Mouse (Mus musculus) stomach, embryonic 14.5 days (tissue): Measurements from ENCODE around the gene Large2. TPM values are rescaled to one million over a fixed set of nuclear protein-coding genes. Genes with fewer than 3 reads are reported as not detected.

Experiments
- ATAC-seq: fragments of 200-750 bp; cut with Nextera tagmentation; 2 replicates; pipeline ENCODE4 v1.8.0; 2017; ENCODE audit warnings: low read depth, moderate TSS enrichment; ENCODE audit not compliant: insufficient number of reproducible peaks, insufficient read depth, low FRiP score
- H3K27ac ChIP-seq: fragments of 300-500 bp; sonication (generic); 2 replicates; pipeline ENCODE4 v1.5.1; 2014; ENCODE audit warnings: mild to moderate bottlenecking, low read length, moderate library complexity, mixed read lengths
- H3K27me3 ChIP-seq: fragments of 300-500 bp; sonication (generic); 2 replicates; pipeline ENCODE4 v1.6.1; 2014; ENCODE audit warnings: low read length, control low read depth, mixed read lengths; ENCODE audit not compliant: control insufficient read depth, insufficient read depth
- H3K36me3 ChIP-seq: fragments of 300-500 bp; sonication (generic); 2 replicates; pipeline ENCODE4 v1.6.1; 2014; ENCODE audit warnings: mild to moderate bottlenecking, control low read depth, low read length, moderate library complexity, mixed read lengths; ENCODE audit not compliant: control insufficient read depth, insufficient read depth
- H3K4me1 ChIP-seq: fragments of 300-500 bp; sonication (generic); 2 replicates; pipeline ENCODE4 v1.6.1; 2014; ENCODE audit warnings: low read length, control low read depth, mixed read lengths; ENCODE audit not compliant: control insufficient read depth, insufficient read depth
- H3K4me2 ChIP-seq: fragments of 300-500 bp; sonication (generic); replicated peaks from 2 replicates; pipeline ENCODE4 v1.6.1; 2014; ENCODE audit warnings: low read depth, low read length, control low read depth
- H3K4me3 ChIP-seq: fragments of 300-500 bp; sonication (generic); 2 replicates; pipeline ENCODE4 v1.5.1; 2014; ENCODE audit warnings: low read depth, low read length, control low read depth
- H3K9ac ChIP-seq: fragments of 300-500 bp; sonication (generic); replicated peaks from 2 replicates; pipeline ENCODE4 v1.6.1; 2014; ENCODE audit warnings: low read depth, mild to moderate bottlenecking, control low read depth, low read length, moderate library complexity, mixed read lengths
- H3K9me3 ChIP-seq: fragments of 300-500 bp; sonication (generic); 2 replicates; pipeline ENCODE4 v1.6.1; 2016; ENCODE audit warnings: low read depth, low read length, control low read depth; ENCODE audit not compliant: control insufficient read depth
- WGBS: fragments of 180-500 bp; shearing (Covaris S2); extraction: QIAGEN DNeasy Blood & Tissue Kit; methylation state at CpG from one replicate; pipeline ENCODE4 v1.1.7; 2014; 5-methylcytosine and 5-hydroxymethylcytosine counted together
- polyA plus RNA-seq: library from polyadenylated mRNA; unstranded; fragments of >200 nt; fragmentation: Nextera tagmentation; extraction: Ambion mirVana; gene quantifications from 2 replicates; pipeline ENCODE4 v1.2.1, GENCODE M21; 2014

Large2 gene
- polyA plus RNA-seq, 1 experiment from 2014 or later: 14.8 TPM

- peaks cover 40% of the 10 kb centered on the region for H3K36me3 ChIP-seq
- peaks cover 8% of the 10 kb centered on the region; the same call in 1 of the 2 replicates for H3K4me1 ChIP-seq
- no peak for ATAC-seq
- H3K27me3 ChIP-seq: no peaks in the 10 kb centered on the region
- H3K4me2 ChIP-seq: no peak overlapping the region
- no peak overlapping the region for H3K4me3 ChIP-seq
- no peak overlapping the region for H3K9ac ChIP-seq
- no peaks in the 10 kb centered on the region for H3K9me3 ChIP-seq
- 78% methylated on average over 17 of the region's 17 CpGs for WGBS
- H3K27ac ChIP-seq: no peak overlapping the region
Observed at GRCm38 (mm10) chr2:92379783-92380494, 5.3 kb upstream of the Large2 start.

GRCm38 (mm10) chr2:92377320-92377719 is 2.7 kb upstream of the Large2 start:
- Histone ChIP-seq H3K4me1 (peaks cover 16% of the 10 kb centered on the region; the same call in 1 of the 2 replicates), H3K9me3 (no peaks in the 10 kb centered on the region), H3K9ac (no peak overlapping the region), H3K27ac (no peak overlapping the region), H3K4me3 (no peak overlapping the region), H3K4me2 (no peak overlapping the region), H3K36me3 (peaks cover 23% of the 10 kb centered on the region; the same call in 1 of the 2 replicates), H3K27me3 (no peaks in the 10 kb centered on the region)
- WGBS: 96% methylated on average over 7 of the region's 7 CpGs
- no peak for ATAC-seq

GRCm38 (mm10) chr2:92376300-92376699 is 1.6 kb upstream of the Large2 start:
- 76% methylated on average over 6 of the region's 6 CpGs for WGBS
- peak overlapping the region; percentile 75 for H3K4me3 ChIP-seq
- H3K36me3 ChIP-seq: peaks cover 18% of the 10 kb centered on the region; the same call in 1 of the 2 replicates
- H3K4me1 ChIP-seq: peaks cover 25% of the 10 kb centered on the region; the same call in 1 of the 2 replicates
- no peak overlapping the region for H3K27ac ChIP-seq
- no peaks in the 10 kb centered on the region for H3K27me3 ChIP-seq
- no peaks in the 10 kb centered on the region for H3K9me3 ChIP-seq
- H3K9ac ChIP-seq: peak overlapping the region; percentile 45; the same call in 1 of the 2 replicates
- ATAC-seq: no peak
- peak overlapping the region; percentile 84 for H3K4me2 ChIP-seq

GRCm38 (mm10) chr2:92375788-92376187 is 1.1 kb upstream of the Large2 start:
- Histone ChIP-seq H3K9me3 (no peaks in the 10 kb centered on the region), H3K27ac (no peak overlapping the region; the same call in 1 of the 2 replicates), H3K4me1 (peaks cover 30% of the 10 kb centered on the region), H3K4me2 (peak overlapping the region; percentile 84), H3K36me3 (peaks cover 18% of the 10 kb centered on the region; the same call in 1 of the 2 replicates), H3K4me3 (peak overlapping the region; percentile 75), H3K27me3 (no peaks in the 10 kb centered on the region), H3K9ac (peak overlapping the region; percentile 45)
- ATAC-seq: no peak
- WGBS: 12% methylated on average over 10 of the region's 10 CpGs

GRCm38 (mm10) chr2:92375099-92375623 is 492 bp upstream of the Large2 start:
- under 1% methylated on average over 29 of the region's 29 CpGs for WGBS
- Histone ChIP-seq H3K4me1 (peaks cover 31% of the 10 kb centered on the region), H3K27me3 (no peaks in the 10 kb centered on the region), H3K27ac (peak overlapping the region; percentile 86), H3K4me3 (peak overlapping the region; percentile 75), H3K36me3 (peaks cover 14% of the 10 kb centered on the region; the same call in 1 of the 2 replicates), H3K9me3 (no peaks in the 10 kb centered on the region), H3K9ac (peak overlapping the region; percentile 45), H3K4me2 (peak overlapping the region; percentile 84)
- ATAC-seq: peak; percentile 92

- Histone ChIP-seq H3K27me3 (no peaks in the 10 kb centered on the region), H3K4me2 (no peak overlapping the region), H3K4me3 (no peak overlapping the region), H3K27ac (peak overlapping the region; percentile 82), H3K36me3 (no peaks in the 10 kb centered on the region; the same call in 1 of the 2 replicates), H3K4me1 (peaks cover 31% of the 10 kb centered on the region), H3K9ac (no peak overlapping the region), H3K9me3 (no peaks in the 10 kb centered on the region)
- WGBS: 77% methylated on average over 11 of the region's 11 CpGs
- no peak for ATAC-seq
Observed at GRCm38 (mm10) chr2:92373437-92373813, 1.2 kb downstream of the Large2 start.

GRCm38 (mm10) chr2:92372767-92373436 is 1.8 kb downstream of the Large2 start:
- H3K27me3 ChIP-seq: no peaks in the 10 kb centered on the region
- H3K27ac ChIP-seq: peak overlapping the region; percentile 82
- peaks cover 31% of the 10 kb centered on the region for H3K4me1 ChIP-seq
- H3K4me3 ChIP-seq: no peak overlapping the region
- no peak for ATAC-seq
- no peak overlapping the region for H3K9ac ChIP-seq
- no peaks in the 10 kb centered on the region for H3K9me3 ChIP-seq
- H3K4me2 ChIP-seq: no peak overlapping the region
- no peaks in the 10 kb centered on the region for H3K36me3 ChIP-seq
- 49% methylated on average over 9 of the region's 9 CpGs for WGBS

GRCm38 (mm10) chr2:92371971-92372690 is 2.5 kb downstream of the Large2 start:
- ATAC-seq: no peak
- Histone ChIP-seq H3K4me3 (no peak overlapping the region), H3K27me3 (no peaks in the 10 kb centered on the region), H3K9me3 (no peaks in the 10 kb centered on the region), H3K27ac (peak overlapping the region; percentile 82), H3K9ac (no peak overlapping the region), H3K4me1 (peaks cover 31% of the 10 kb centered on the region), H3K36me3 (no peaks in the 10 kb centered on the region), H3K4me2 (no peak overlapping the region)
- WGBS: 25% methylated on average over 10 of the region's 10 CpGs
